Mouse (Mus musculus): ENCODE measurements around the gene Ptpra. TPM values are rescaled to one million over a fixed set of nuclear protein-coding genes. Genes with fewer than 3 reads are reported as not detected.

The Ptpra gene
- total and polyA plus RNA-seq, 3 experiments = 38.5 to 73.3 (median 40.4) TPM

GRCm38 (mm10) chr2:130591016-130591415, 140.9 kb downstream of the Ptpra start:
- TF ChIP-seq SMC3 (IDR thresholded peaks at IDR 0.05; ENCODE audit: low read depth, low read length) (no peak), ETS1 (conservative IDR thresholded peaks at IDR 0.05; ENCODE audit: low read depth, low read length) (no peak), GABPA (IDR thresholded peaks at IDR 0.05; ENCODE audit: insufficient replicate concordance, low read depth, low read length) (no peak), USF2 (conservative IDR thresholded peaks at IDR 0.05; ENCODE audit: low read depth, low read length) (no peak), ZMIZ1 (IDR thresholded peaks at IDR 0.05; ENCODE audit: low read depth, low read length) (no peak), NRF1 (IDR thresholded peaks at IDR 0.05; ENCODE audit: low read depth, low read length) (no peak), USF1 (IDR thresholded peaks at IDR 0.05; ENCODE audit: low read depth, low read length) (no peak), CTCF (conservative IDR thresholded peaks at IDR 0.05 in 1 of 2, IDR thresholded peaks at IDR 0.05 in 1 of 2; ENCODE audit: low read depth in 2 of 2, low read length in 2 of 2) (no peak), CHD1 (IDR thresholded peaks at IDR 0.05; ENCODE audit: low read depth, low read length) (no peak), TCF12 (IDR thresholded peaks at IDR 0.05; ENCODE audit: low read depth, low read length) (no peak), POLR2AphosphoS2 (IDR thresholded peaks at IDR 0.05; ENCODE audit: low read depth, low read length) (no peak), MXI1 (IDR thresholded peaks at IDR 0.05; ENCODE audit: low read depth, low read length) (no peak), RAD21 (IDR thresholded peaks at IDR 0.05; ENCODE audit: low read depth, low read length) (no peak), IRF4 (IDR thresholded peaks at IDR 0.05; ENCODE audit: low read depth, low read length) (no peak), MAX (IDR thresholded peaks at IDR 0.05; ENCODE audit: low read length) (no peak), RCOR1 (conservative IDR thresholded peaks at IDR 0.05; ENCODE audit: low read depth, low read length) (no peak)
- Histone ChIP-seq H3K79me2 (replicated peaks; ENCODE audit: control insufficient read depth, extremely low read depth, insufficient read depth, poor library complexity, severe bottlenecking) (no peaks in the 10 kb centered on the region), H3K9me3 (replicated peaks; ENCODE audit: low read length) (no peaks in the 10 kb centered on the region), H3K4me2 (ENCODE audit: insufficient read depth, low read depth, poor library complexity, severe bottlenecking) (no peak overlapping the region), H3K27ac (ENCODE audit: insufficient read depth, low read depth) (no peak overlapping the region), H3K4me1 (ENCODE audit: control insufficient read depth in 1 of 2, insufficient read depth in 2 of 2) (no peaks in the 10 kb centered on the region), H3K27me3 (replicated peaks) (no peaks in the 10 kb centered on the region), H3K36me3 (replicated peaks in 1 of 2; ENCODE audit: control insufficient read depth in 1 of 2, insufficient read depth in 1 of 2, low read length in 1 of 2) (peaks cover 36 to 63% of the 10 kb centered on the region in 2 experiments), H3K9ac (ENCODE audit: insufficient read depth, low read depth) (no peak overlapping the region), H3K4me3 (replicated peaks in 1 of 3; ENCODE audit: low read depth in 2 of 3, low read length in 2 of 3, poor library complexity in 1 of 3) (no peak overlapping the region)
- no peak for DNase-seq (ENCODE audit: extremely low read depth)
- dilution Hi-C loops (cut with MboI; ENCODE audit: extremely low pct_ligation_motif_present, extremely low pct_unique_long_range_greater_than_20kb, low sequenced_read_pairs) = no loop called here
- in situ Hi-C loops (cut with MboI; ENCODE audit: low pct_ligation_motif_present, low pct_unique_long_range_greater_than_20kb, low sequenced_read_pairs) = loop anchor here (10.0 kb wide), 1 partner anchor 174 kb away; no protein-coding TSS in a partner anchor

GRCm38 (mm10) chr2:130595596-130595995, 145.5 kb downstream of the Ptpra start:
- DNase-seq (ENCODE audit: extremely low read depth) = no peak
- Histone ChIP-seq H3K36me3 (replicated peaks in 1 of 2; ENCODE audit: control insufficient read depth in 1 of 2, insufficient read depth in 1 of 2, low read length in 1 of 2) (peaks cover 67 to 90% of the 10 kb centered on the region in 2 experiments), H3K4me3 (replicated peaks in 1 of 3; ENCODE audit: low read depth in 2 of 3, low read length in 2 of 3, poor library complexity in 1 of 3) (no peak overlapping the region), H3K27ac (ENCODE audit: insufficient read depth, low read depth) (no peak overlapping the region), H3K79me2 (replicated peaks; ENCODE audit: control insufficient read depth, extremely low read depth, insufficient read depth, poor library complexity, severe bottlenecking) (no peaks in the 10 kb centered on the region), H3K9ac (ENCODE audit: insufficient read depth, low read depth) (no peak overlapping the region), H3K4me2 (ENCODE audit: insufficient read depth, low read depth, poor library complexity, severe bottlenecking) (no peak overlapping the region), H3K4me1 (ENCODE audit: control insufficient read depth in 1 of 2, insufficient read depth in 2 of 2) (no peaks in the 10 kb centered on the region), H3K27me3 (replicated peaks) (no peaks in the 10 kb centered on the region), H3K9me3 (replicated peaks; ENCODE audit: low read length) (no peaks in the 10 kb centered on the region)
- dilution Hi-C loops (cut with MboI; ENCODE audit: extremely low pct_ligation_motif_present, extremely low pct_unique_long_range_greater_than_20kb, low sequenced_read_pairs) = no loop called here
- in situ Hi-C loops (cut with MboI; ENCODE audit: low pct_ligation_motif_present, low pct_unique_long_range_greater_than_20kb, low sequenced_read_pairs) = loop anchor here (10.0 kb wide), 1 partner anchor 169 kb away; no protein-coding TSS in a partner anchor
- TF ChIP-seq UBTF (IDR thresholded peaks at IDR 0.05; ENCODE audit: low read depth, low read length) (no peak), ZC3H11A (IDR thresholded peaks at IDR 0.05; ENCODE audit: low read depth, low read length) (no peak), NRF1 (IDR thresholded peaks at IDR 0.05; ENCODE audit: low read depth, low read length) (no peak), RAD21 (IDR thresholded peaks at IDR 0.05; ENCODE audit: low read depth, low read length) (no peak), SMC3 (IDR thresholded peaks at IDR 0.05; ENCODE audit: low read depth, low read length) (no peak), ETS1 (conservative IDR thresholded peaks at IDR 0.05; ENCODE audit: low read depth, low read length) (no peak), JUN (IDR thresholded peaks at IDR 0.05; ENCODE audit: insufficient read depth, low read depth, low read length) (no peak), HCFC1 (IDR thresholded peaks at IDR 0.05; ENCODE audit: low read depth, low read length) (no peak), NELFE (IDR thresholded peaks at IDR 0.05; ENCODE audit: low read depth, low read length) (no peak)

Data from CH12.LX (cell line).